Mouse (Mus musculus): ENCODE measurements around the gene Notch4. TPM values are rescaled to one million over a fixed set of nuclear protein-coding genes. Genes with fewer than 3 reads are reported as not detected.

The Notch4 gene
- total and polyA plus RNA-seq, 3 experiments: 0.25 TPM; not detected in 2

DNA sequence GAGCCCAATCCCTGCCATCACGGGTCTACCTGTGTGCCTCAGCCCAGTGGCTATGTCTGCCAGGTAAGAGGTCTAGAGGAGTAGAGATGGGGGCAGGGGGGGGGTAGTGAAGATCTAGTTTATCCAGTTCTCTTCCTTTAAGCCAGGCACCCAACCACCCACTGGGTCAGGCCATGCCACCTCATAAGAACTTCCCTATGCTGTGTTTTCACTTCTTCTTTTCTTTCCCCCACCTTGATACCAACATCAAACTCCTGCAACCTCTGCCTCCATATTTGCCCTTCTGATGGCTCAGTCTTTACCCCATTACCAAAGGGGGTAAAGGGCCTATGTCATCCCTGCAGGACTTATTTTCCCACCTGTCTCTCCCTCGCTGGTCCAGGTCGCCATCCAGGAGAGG lies 14.0 kb downstream of the Notch4 start:
- DNase-seq (ENCODE audit: extremely low read depth): peak; percentile 59
- in situ Hi-C loops (cut with MboI; ENCODE audit: low pct_ligation_motif_present, low pct_unique_long_range_greater_than_20kb, low sequenced_read_pairs): no loop called here
- H3K27ac ChIP-seq (ENCODE audit: insufficient read depth, low read depth): no peak overlapping the region

DNA sequence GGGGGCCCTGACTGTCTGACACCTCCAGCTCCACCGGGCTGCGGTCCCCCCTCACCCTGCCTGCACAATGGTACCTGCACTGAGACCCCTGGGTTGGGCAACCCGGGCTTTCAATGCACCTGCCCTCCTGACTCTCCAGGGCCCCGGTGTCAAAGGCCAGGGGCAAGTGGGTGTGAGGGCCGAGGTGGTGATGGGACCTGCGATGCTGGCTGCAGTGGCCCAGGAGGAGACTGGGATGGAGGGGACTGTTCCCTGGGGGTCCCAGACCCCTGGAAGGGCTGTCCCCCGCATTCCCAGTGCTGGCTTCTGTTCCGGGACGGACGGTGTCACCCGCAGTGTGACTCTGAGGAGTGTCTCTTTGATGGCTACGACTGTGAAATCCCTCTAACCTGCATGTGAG lies 18.5 kb downstream of the Notch4 start:
- in situ Hi-C loops (cut with MboI; ENCODE audit: low pct_ligation_motif_present, low pct_unique_long_range_greater_than_20kb, low sequenced_read_pairs) (no loop called here), dilution Hi-C loops (cut with MboI; ENCODE audit: extremely low pct_ligation_motif_present, extremely low pct_unique_long_range_greater_than_20kb, low sequenced_read_pairs) (no loop called here)
- H3K9me3 ChIP-seq (replicated peaks; ENCODE audit: low read length): no peaks in the 10 kb centered on the region
- TF ChIP-seq ZMIZ1 (IDR thresholded peaks at IDR 0.05; ENCODE audit: low read depth, low read length) (no peak), PAX5 (IDR thresholded peaks at IDR 0.05; ENCODE audit: low read length) (no peak), ELF1 (IDR thresholded peaks at IDR 0.05; ENCODE audit: low read depth, low read length) (no peak), CHD2 (IDR thresholded peaks at IDR 0.05; ENCODE audit: low read length) (no peak), CHD1 (IDR thresholded peaks at IDR 0.05; ENCODE audit: low read depth, low read length) (no peak), MEF2A (IDR thresholded peaks at IDR 0.05; ENCODE audit: borderline replicate concordance, low read depth, low read length) (no peak), SIN3A (IDR thresholded peaks at IDR 0.05; ENCODE audit: low read length) (no peak), MYC (IDR thresholded peaks at IDR 0.05; ENCODE audit: low read depth, low read length) (no peak), ZC3H11A (IDR thresholded peaks at IDR 0.05; ENCODE audit: low read depth, low read length) (no peak), USF1 (IDR thresholded peaks at IDR 0.05; ENCODE audit: low read depth, low read length) (no peak), SMC3 (IDR thresholded peaks at IDR 0.05; ENCODE audit: low read depth, low read length) (no peak), IRF4 (IDR thresholded peaks at IDR 0.05; ENCODE audit: low read depth, low read length) (no peak), POLR2AphosphoS2 (IDR thresholded peaks at IDR 0.05; ENCODE audit: low read depth, low read length) (no peak), JUND (conservative IDR thresholded peaks at IDR 0.05; ENCODE audit: low read depth, low read length) (no peak), NELFE (IDR thresholded peaks at IDR 0.05; ENCODE audit: low read depth, low read length) (no peak)
- H3K9ac ChIP-seq (ENCODE audit: insufficient read depth, low read depth): no peak overlapping the region
- H3K36me3 ChIP-seq (replicated peaks in 1 of 2; ENCODE audit: control insufficient read depth in 1 of 2, insufficient read depth in 1 of 2, low read length in 1 of 2): no peaks in the 10 kb centered on the region
- DNase-seq (ENCODE audit: extremely low read depth): no peak
- no peaks in the 10 kb centered on the region for H3K79me2 ChIP-seq (replicated peaks; ENCODE audit: control insufficient read depth, extremely low read depth, insufficient read depth, poor library complexity, severe bottlenecking)
- H3K4me1 ChIP-seq (ENCODE audit: control insufficient read depth in 1 of 2, insufficient read depth in 2 of 2): peaks cover 2 to 17% of the 10 kb centered on the region in 2 experiments; a peak in 3 of 4 replicates
- H3K27ac ChIP-seq (ENCODE audit: insufficient read depth, low read depth): no peak overlapping the region
- H3K4me3 ChIP-seq (replicated peaks in 1 of 3; ENCODE audit: low read depth in 2 of 3, low read length in 2 of 3, poor library complexity in 1 of 3): no peak overlapping the region
- no peak overlapping the region for H3K4me2 ChIP-seq (ENCODE audit: insufficient read depth, low read depth, poor library complexity, severe bottlenecking)
- H3K27me3 ChIP-seq (replicated peaks): peaks cover 8% of the 10 kb centered on the region

More for the DNA sequence above, 14.0 kb downstream of the Notch4 start:
- peaks cover 6% of the 10 kb centered on the region for H3K27me3 ChIP-seq (replicated peaks)
- TF ChIP-seq EP300 (IDR thresholded peaks at IDR 0.05; ENCODE audit: low read length) (peak; percentile 70), IRF4 (IDR thresholded peaks at IDR 0.05; ENCODE audit: low read depth, low read length) (peak; percentile 76), MEF2A (IDR thresholded peaks at IDR 0.05; ENCODE audit: borderline replicate concordance, low read depth, low read length) (no peak)
- dilution Hi-C loops (cut with MboI; ENCODE audit: extremely low pct_ligation_motif_present, extremely low pct_unique_long_range_greater_than_20kb, low sequenced_read_pairs): no loop called here
- H3K36me3 ChIP-seq (replicated peaks in 1 of 2; ENCODE audit: control insufficient read depth in 1 of 2, insufficient read depth in 1 of 2, low read length in 1 of 2): no peaks in the 10 kb centered on the region
- no peak overlapping the region for H3K4me2 ChIP-seq (ENCODE audit: insufficient read depth, low read depth, poor library complexity, severe bottlenecking)
- no peaks in the 10 kb centered on the region for H3K9me3 ChIP-seq (replicated peaks; ENCODE audit: low read length)
- H3K79me2 ChIP-seq (replicated peaks; ENCODE audit: control insufficient read depth, extremely low read depth, insufficient read depth, poor library complexity, severe bottlenecking): no peaks in the 10 kb centered on the region
- no peak overlapping the region for H3K4me3 ChIP-seq (replicated peaks in 1 of 3; ENCODE audit: low read depth in 2 of 3, low read length in 2 of 3, poor library complexity in 1 of 3)
- H3K4me1 ChIP-seq (ENCODE audit: control insufficient read depth in 1 of 2, insufficient read depth in 2 of 2): peaks cover 4 to 19% of the 10 kb centered on the region in 2 experiments
- no peak overlapping the region for H3K9ac ChIP-seq (ENCODE audit: insufficient read depth, low read depth)
